Mouse (Mus musculus): ENCODE data around the gene Aldh5a1. TPM values are rescaled to one million over a fixed set of nuclear protein-coding genes. Genes with fewer than 3 reads are reported as not detected.

Gene Aldh5a1
- total and polyA plus RNA-seq, 2 experiments from 2014 or later = 15.4 to 45.8 TPM

DNA sequence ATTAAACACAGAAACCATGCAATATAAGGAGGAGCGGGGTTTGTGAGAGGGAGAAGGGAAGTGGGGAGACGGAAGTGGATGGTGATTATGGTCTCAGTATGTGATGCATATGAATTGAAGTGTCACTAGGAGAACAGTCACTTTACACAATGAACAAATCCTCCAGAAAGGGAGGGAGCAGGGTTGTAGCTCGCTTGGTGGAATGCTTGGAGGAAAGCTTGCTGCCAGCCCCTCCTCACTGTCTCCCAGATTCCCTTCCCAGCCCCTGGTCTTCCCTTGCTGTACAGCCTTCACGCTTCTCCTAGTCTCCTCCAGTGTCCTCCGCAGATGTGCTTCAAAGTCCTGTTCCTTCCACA lies 28.4 kb upstream of the Aldh5a1 start:
- H3K4me2 ChIP-seq (ENCODE audit: low read depth, low read length, poor library complexity, severe bottlenecking) = peak overlapping the region; percentile 34
- H3K9me3 ChIP-seq (ENCODE audit: low read length) = no peaks in the 10 kb centered on the region
- H3K9ac ChIP-seq (replicated peaks; ENCODE audit: low read length, poor library complexity, severe bottlenecking) = 0 out of 2 replicates have a peak overlapping the region, but pooled peaks have one; percentile 14
- H3K36me3 ChIP-seq (ENCODE audit: insufficient read depth, low read length) = no peaks in the 10 kb centered on the region
- 30% methylated on average over 5 of the region's 5 CpGs for WGBS
- no peaks in the 10 kb centered on the region for H3K27me3 ChIP-seq (ENCODE audit: insufficient read depth, low read length)
- 0 out of 2 replicates have a peak overlapping the region, but pooled peaks have one; percentile 0 for H3K27ac ChIP-seq (ENCODE audit: low read depth, low read length)
- H3K4me3 ChIP-seq (ENCODE audit: low read depth, low read length) = peak overlapping the region; percentile 21; the same call in 1 of the 2 replicates
- H3K4me1 ChIP-seq (ENCODE audit: insufficient read depth, low read length) = no peaks in the 10 kb centered on the region; the same call in 1 of the 2 replicates
- no peak for DNase-seq (ENCODE audit: low spot score)
- TF ChIP-seq CTCF (IDR thresholded peaks at IDR 0.05) = no peak
- ATAC-seq (ENCODE audit: low FRiP score) = peak; percentile 76

DNA sequence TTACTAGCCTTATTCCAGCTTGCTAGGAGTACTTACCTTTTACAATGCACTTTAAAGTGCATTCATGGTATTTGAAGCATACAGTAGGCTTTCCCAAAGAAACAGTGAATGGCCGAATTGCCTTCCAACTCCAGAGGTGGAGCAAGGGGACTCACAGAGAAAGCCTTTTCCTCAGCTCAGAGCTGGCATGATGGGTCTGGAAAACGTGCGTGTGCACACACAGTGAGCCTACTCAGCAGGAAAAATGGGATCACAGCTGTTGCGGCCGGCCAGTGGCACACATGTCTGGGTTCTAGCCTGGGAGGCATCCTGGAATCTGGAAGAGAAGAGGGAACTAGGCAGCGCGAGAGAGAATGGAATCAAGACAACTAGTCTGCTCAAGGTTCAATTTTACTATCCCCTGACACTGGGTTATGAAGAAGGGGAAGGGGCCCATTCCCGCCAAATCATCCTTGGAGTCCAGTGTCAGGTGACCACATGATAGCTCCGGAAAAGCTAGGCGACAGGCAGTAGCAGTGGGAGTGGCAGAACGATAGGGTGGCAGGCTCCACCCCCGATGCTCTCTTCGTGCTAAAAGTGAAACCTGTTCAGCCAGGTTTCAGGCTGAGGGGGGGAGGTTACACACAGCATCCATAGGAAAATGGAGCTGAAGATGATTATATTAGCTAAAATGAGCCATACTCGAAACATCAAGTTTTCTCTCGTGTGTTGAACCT lies 27.8 kb upstream of the Aldh5a1 start:
- DNase-seq (ENCODE audit: low spot score) = peak; percentile 52
- TF ChIP-seq CTCF (IDR thresholded peaks at IDR 0.05) = no peak
- H3K36me3 ChIP-seq (ENCODE audit: insufficient read depth, low read length) = no peaks in the 10 kb centered on the region
- peak overlapping the region; percentile 34 for H3K4me2 ChIP-seq (ENCODE audit: low read depth, low read length, poor library complexity, severe bottlenecking)
- 16% methylated on average over 15 of the region's 15 CpGs for WGBS
- peak overlapping the region; percentile 21; the same call in 1 of the 2 replicates for H3K4me3 ChIP-seq (ENCODE audit: low read depth, low read length)
- ATAC-seq (ENCODE audit: low FRiP score) = peak; percentile 86
- H3K9ac ChIP-seq (replicated peaks; ENCODE audit: low read length, poor library complexity, severe bottlenecking) = 0 out of 2 replicates have a peak overlapping the region, but pooled peaks have one; percentile 14
- no peaks in the 10 kb centered on the region for H3K9me3 ChIP-seq (ENCODE audit: low read length)
- 0 out of 2 replicates have a peak overlapping the region, but pooled peaks have one; percentile 0 for H3K27ac ChIP-seq (ENCODE audit: low read depth, low read length)
- H3K4me1 ChIP-seq (ENCODE audit: insufficient read depth, low read length) = no peaks in the 10 kb centered on the region; the same call in 1 of the 2 replicates
- no peaks in the 10 kb centered on the region for H3K27me3 ChIP-seq (ENCODE audit: insufficient read depth, low read length)

DNA sequence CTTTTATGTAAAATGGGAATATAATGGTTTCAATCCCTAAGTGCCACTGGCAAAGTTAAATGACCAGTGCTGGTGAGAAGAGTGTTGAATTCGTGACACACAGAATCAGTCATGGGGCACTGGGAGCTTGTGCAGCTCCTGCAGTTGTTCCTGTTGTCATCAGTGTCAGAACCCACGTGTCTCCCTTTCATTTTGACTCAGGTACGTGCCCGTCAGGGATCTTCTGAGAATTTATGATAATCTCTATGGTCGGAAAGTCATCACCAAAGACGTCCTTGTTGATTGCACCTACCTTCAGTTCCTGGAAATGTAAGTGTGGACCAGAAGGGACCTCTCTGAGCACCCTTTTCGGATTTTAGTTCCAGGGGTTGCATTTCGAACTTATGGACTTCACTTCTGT lies 24.7 kb upstream of the Aldh5a1 start:
- 85% methylated on average over 8 of the region's 8 CpGs for WGBS
- Histone ChIP-seq H3K4me1 (ENCODE audit: insufficient read depth, low read length) (no peaks in the 10 kb centered on the region; the same call in 1 of the 2 replicates), H3K4me3 (ENCODE audit: low read depth, low read length) (no peak overlapping the region), H3K27ac (ENCODE audit: low read depth, low read length) (no peak overlapping the region), H3K9me3 (ENCODE audit: low read length) (no peaks in the 10 kb centered on the region), H3K27me3 (ENCODE audit: insufficient read depth, low read length) (no peaks in the 10 kb centered on the region), H3K36me3 (ENCODE audit: insufficient read depth, low read length) (no peaks in the 10 kb centered on the region), H3K9ac (replicated peaks; ENCODE audit: low read length, poor library complexity, severe bottlenecking) (no peak overlapping the region), H3K4me2 (ENCODE audit: low read depth, low read length, poor library complexity, severe bottlenecking) (no peak overlapping the region)
- ATAC-seq (ENCODE audit: low FRiP score) (no peak), DNase-seq (ENCODE audit: low spot score) (no peak)
- no peak for TF ChIP-seq CTCF (IDR thresholded peaks at IDR 0.05)

DNA sequence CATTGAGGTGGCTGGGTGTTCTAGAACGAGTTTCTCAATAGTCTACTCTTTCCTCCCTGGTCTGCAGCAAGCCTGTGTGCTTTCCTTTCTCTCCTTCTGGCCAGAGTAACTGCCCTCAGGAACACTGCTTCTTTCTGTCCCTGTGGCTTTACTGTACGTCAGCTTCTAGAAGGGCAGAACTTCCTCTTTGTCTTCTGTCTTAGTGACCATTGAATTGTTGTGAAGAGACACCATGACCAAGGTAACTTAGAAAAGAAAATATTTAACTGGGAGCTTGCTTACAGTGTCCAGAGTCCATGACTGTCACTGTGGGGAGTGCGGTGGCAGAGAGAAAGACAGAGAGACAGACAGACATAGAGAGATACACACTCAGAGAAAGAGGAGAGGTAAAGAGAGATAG lies 22.6 kb upstream of the Aldh5a1 start:
- ATAC-seq (ENCODE audit: low FRiP score) = no peak
- no peak for TF ChIP-seq CTCF (IDR thresholded peaks at IDR 0.05)
- WGBS = 85% methylated on average over 3 of the region's 3 CpGs

DNA sequence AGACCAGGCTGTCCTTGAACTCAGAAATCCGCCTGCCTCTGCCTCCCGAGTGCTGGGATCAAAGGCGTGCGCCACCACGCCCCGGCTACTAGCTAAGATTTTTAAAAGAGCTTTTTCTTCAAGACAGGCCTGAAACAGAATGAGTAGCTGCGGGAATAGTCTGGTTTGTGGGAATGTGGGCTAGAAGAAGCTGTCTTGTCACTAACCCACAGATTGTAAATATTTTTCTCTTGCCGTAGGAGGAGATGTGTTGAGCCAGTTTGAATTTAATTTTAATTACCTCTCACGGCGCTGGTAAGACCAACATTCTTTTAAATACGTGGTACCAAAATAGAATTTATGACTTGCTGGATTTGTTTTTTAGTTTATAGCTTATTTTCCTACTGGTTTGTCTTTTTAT lies 21.2 kb upstream of the Aldh5a1 start:
- no peak for TF ChIP-seq CTCF (IDR thresholded peaks at IDR 0.05)
- Histone ChIP-seq H3K4me3 (ENCODE audit: low read depth, low read length) (no peak overlapping the region), H3K9ac (replicated peaks; ENCODE audit: low read length, poor library complexity, severe bottlenecking) (no peak overlapping the region), H3K27me3 (ENCODE audit: insufficient read depth, low read length) (no peaks in the 10 kb centered on the region), H3K4me2 (ENCODE audit: low read depth, low read length, poor library complexity, severe bottlenecking) (no peak overlapping the region), H3K9me3 (ENCODE audit: low read length) (no peaks in the 10 kb centered on the region), H3K27ac (ENCODE audit: low read depth, low read length) (no peak overlapping the region), H3K36me3 (ENCODE audit: insufficient read depth, low read length) (no peaks in the 10 kb centered on the region), H3K4me1 (ENCODE audit: insufficient read depth, low read length) (no peaks in the 10 kb centered on the region)
- 93% methylated on average over 11 of the region's 11 CpGs for WGBS
- ATAC-seq (ENCODE audit: low FRiP score) (no peak), DNase-seq (ENCODE audit: low spot score) (no peak)

More for the DNA sequence above, 22.6 kb upstream of the Aldh5a1 start:
- Histone ChIP-seq H3K27ac (ENCODE audit: low read depth, low read length) (no peak overlapping the region), H3K36me3 (ENCODE audit: insufficient read depth, low read length) (no peaks in the 10 kb centered on the region), H3K4me1 (ENCODE audit: insufficient read depth, low read length) (no peaks in the 10 kb centered on the region), H3K9me3 (ENCODE audit: low read length) (no peaks in the 10 kb centered on the region), H3K4me3 (ENCODE audit: low read depth, low read length) (no peak overlapping the region), H3K27me3 (ENCODE audit: insufficient read depth, low read length) (no peaks in the 10 kb centered on the region), H3K4me2 (ENCODE audit: low read depth, low read length, poor library complexity, severe bottlenecking) (no peak overlapping the region), H3K9ac (replicated peaks; ENCODE audit: low read length, poor library complexity, severe bottlenecking) (no peak overlapping the region)
- DNase-seq (ENCODE audit: low spot score) = no peak

DNA sequence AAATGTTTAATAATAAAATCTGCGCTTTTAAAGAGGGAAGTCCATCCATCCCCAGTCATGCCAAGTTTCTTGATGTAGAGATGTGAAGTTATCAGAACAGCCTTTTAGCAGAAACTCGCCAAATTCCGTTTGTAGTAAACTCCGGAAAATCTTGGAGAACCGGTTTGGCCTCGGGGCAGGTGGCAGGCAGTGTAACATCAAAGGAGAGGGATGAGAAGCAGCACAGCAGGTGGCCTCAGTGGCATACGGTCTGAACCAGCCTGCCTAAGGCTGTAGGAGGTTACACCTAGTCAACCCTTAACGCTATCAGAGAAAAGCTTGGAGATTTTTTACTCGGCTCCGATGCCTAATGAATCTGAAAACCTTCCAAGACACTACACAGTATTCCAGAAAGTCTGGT lies 18.0 kb upstream of the Aldh5a1 start:
- Histone ChIP-seq H3K4me1 (ENCODE audit: insufficient read depth, low read length) (no peaks in the 10 kb centered on the region), H3K4me2 (ENCODE audit: low read depth, low read length, poor library complexity, severe bottlenecking) (no peak overlapping the region), H3K27ac (ENCODE audit: low read depth, low read length) (no peak overlapping the region), H3K9ac (replicated peaks; ENCODE audit: low read length, poor library complexity, severe bottlenecking) (no peak overlapping the region), H3K9me3 (ENCODE audit: low read length) (no peaks in the 10 kb centered on the region), H3K27me3 (ENCODE audit: insufficient read depth, low read length) (no peaks in the 10 kb centered on the region), H3K36me3 (ENCODE audit: insufficient read depth, low read length) (no peaks in the 10 kb centered on the region), H3K4me3 (ENCODE audit: low read depth, low read length) (no peak overlapping the region)
- no peak for DNase-seq (ENCODE audit: low spot score)
- WGBS = 21% methylated on average over 10 of the region's 10 CpGs
- ATAC-seq (ENCODE audit: low FRiP score) = no peak
- no peak for TF ChIP-seq CTCF (IDR thresholded peaks at IDR 0.05)
